Mouse (Mus musculus) stomach, embryonic 15.5 days (tissue): ENCODE data around the gene Mtfr1l. TPM values are rescaled to one million over a fixed set of nuclear protein-coding genes. Genes with fewer than 3 reads are reported as not detected.
"Not testable (repeated sequence)": the region's sequence is repeated elsewhere in the genome, so short reads cannot be mapped to it uniquely, and the experiment has no call there.

Source experiments
- ATAC-seq: fragments of 200-750 bp; cut with Nextera tagmentation; 2 replicates; pipeline ENCODE4 v1.8.0; 2017; ENCODE audit warnings: low read depth, moderate number of reproducible peaks, moderate TSS enrichment; ENCODE audit not compliant: insufficient read depth, low FRiP score
- H3K27ac ChIP-seq: fragments of 300-500 bp; sonication (generic); 2 replicates; pipeline ENCODE4 v1.5.1; 2015; ENCODE audit warnings: mild to moderate bottlenecking, inconsistent platforms
- H3K27me3 ChIP-seq: fragments of 300-500 bp; sonication (generic); replicated peaks from 2 replicates; pipeline ENCODE4 v1.6.1; 2015; ENCODE audit warnings: inconsistent platforms
- H3K36me3 ChIP-seq: fragments of 300-500 bp; sonication (generic); 2 replicates; pipeline ENCODE4 v1.6.1; 2015; ENCODE audit warnings: inconsistent platforms
- H3K4me1 ChIP-seq: fragments of 300-500 bp; sonication (generic); 2 replicates; pipeline ENCODE4 v1.6.1; 2015; ENCODE audit warnings: inconsistent platforms
- H3K4me2 ChIP-seq: fragments of 300-500 bp; sonication (generic); 2 replicates; pipeline ENCODE4 v1.6.1; 2015; ENCODE audit warnings: mild to moderate bottlenecking, inconsistent platforms
- H3K4me3 ChIP-seq: fragments of 300-500 bp; sonication (generic); replicated peaks from 2 replicates; pipeline ENCODE4 v1.5.1; 2015; ENCODE audit warnings: inconsistent platforms
- H3K9ac ChIP-seq: fragments of 300-500 bp; sonication (generic); 2 replicates; pipeline ENCODE4 v1.6.1; 2015; ENCODE audit warnings: inconsistent platforms
- H3K9me3 ChIP-seq: fragments of 300-500 bp; sonication (generic); 2 replicates; pipeline ENCODE4 v1.6.1; 2016; ENCODE audit warnings: inconsistent platforms
- WGBS: fragments of 180-500 bp; shearing (Covaris S2); methylation state at CpG from one replicate; pipeline ENCODE4 v1.1.7; 2015; 5-methylcytosine and 5-hydroxymethylcytosine counted together
- polyA plus RNA-seq: library from polyadenylated mRNA; unstranded; fragments of >200 nt; fragmentation: Nextera tagmentation; extraction: Ambion mirVana; gene quantifications from 2 replicates; pipeline ENCODE4 v1.2.1, GENCODE M21; 2015

The Mtfr1l gene
- polyA plus RNA-seq, 1 experiment from 2014 or later: 92.1 TPM

DNA sequence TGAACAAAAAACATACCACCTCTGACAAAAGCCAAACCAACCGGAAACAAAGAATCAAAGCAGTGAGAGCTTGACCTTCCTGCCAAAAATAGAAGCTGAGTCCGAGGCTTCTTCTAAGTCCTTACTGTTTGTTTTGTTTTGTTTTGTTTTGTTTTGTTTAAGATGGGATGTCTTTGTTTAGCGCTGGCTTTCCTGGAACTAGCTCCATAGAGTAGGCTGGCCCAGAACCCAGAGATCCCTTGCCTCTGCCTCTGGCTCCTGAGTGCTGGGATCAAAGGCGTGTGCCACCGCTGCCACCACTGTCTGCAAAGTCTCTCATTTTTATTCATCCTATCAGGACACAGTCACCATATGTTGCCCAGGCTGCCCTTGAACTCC is 39.7 kb downstream of the Mtfr1l start:
- Histone ChIP-seq H3K4me2 (no peak overlapping the region), H3K4me1 (peaks cover 26% of the 10 kb centered on the region), H3K36me3 (no peaks in the 10 kb centered on the region), H3K4me3 (no peak overlapping the region), H3K9me3 (no peaks in the 10 kb centered on the region), H3K27ac (no peak overlapping the region; the same call in 1 of the 2 replicates), H3K27me3 (no peaks in the 10 kb centered on the region), H3K9ac (no peak overlapping the region)
- ATAC-seq: no peak
- 63% methylated on average over 5 of the region's 5 CpGs for WGBS

DNA sequence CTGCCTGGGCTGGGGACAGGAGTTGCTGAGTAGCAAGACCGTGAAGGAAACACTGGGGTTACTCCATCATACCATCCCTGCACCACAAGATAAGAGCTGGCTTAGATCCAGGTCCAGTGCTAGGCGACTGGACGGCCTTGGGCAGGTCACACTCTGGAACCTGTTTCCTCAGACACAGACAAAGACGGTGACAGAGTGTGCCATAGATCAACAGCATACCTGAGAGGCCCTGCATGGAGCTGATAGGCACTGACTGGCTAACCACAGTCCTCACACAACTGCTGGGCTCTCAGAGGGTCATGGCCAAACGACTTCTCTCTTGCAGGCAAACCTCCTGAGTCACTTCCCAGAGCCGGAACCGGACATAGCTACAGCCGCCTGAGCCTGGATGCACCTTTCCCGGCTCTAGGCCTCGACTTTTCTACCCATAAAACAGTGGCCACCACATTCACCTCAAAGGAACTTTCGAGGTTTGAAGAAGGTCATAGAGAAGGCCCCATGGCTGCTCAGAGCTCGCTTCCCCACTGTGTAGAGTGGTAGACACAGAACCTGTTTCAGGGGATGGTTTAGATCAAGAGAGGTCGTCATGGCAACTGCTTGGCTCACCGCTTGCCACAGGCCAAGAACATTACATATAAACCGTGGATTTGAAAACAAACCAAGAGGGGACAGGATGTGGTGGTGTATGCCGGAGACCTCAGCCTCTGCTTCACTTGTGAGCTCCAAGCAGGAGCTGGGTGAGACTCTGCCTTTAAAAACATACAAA is 40.2 kb downstream of the Mtfr1l start:
- peak; percentile 66 for ATAC-seq
- peaks cover 26% of the 10 kb centered on the region for H3K4me1 ChIP-seq
- no peaks in the 10 kb centered on the region for H3K9me3 ChIP-seq
- H3K9ac ChIP-seq: no peak overlapping the region
- H3K36me3 ChIP-seq: no peaks in the 10 kb centered on the region
- H3K4me2 ChIP-seq: no peak overlapping the region
- peak overlapping the region; percentile 28; the same call in 1 of the 2 replicates for H3K27ac ChIP-seq
- H3K27me3 ChIP-seq: no peaks in the 10 kb centered on the region
- WGBS: 58% methylated on average over 16 of the region's 16 CpGs
- H3K4me3 ChIP-seq: no peak overlapping the region

DNA sequence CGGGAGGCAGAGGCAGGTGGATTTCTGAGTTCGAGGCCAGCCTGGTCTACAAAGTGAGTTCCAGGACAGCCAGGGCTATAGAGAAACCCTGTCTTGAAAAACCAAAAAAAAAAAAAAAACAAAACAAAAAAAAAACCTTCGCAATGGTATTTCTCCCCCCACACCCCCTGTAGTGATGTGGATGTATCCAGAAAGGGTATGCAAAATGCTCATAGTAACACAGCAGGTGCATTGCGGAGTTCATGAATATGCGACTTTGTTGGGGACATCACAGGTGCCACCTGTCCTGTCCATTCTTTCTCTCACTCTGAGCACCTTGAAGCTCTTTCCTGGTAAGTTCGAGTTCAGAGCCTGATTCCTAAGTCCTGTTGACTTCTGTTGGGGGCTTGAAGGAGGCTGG is 41.0 kb downstream of the Mtfr1l start:
- H3K27ac ChIP-seq, H3K4me2 ChIP-seq, H3K36me3 ChIP-seq, H3K27me3 ChIP-seq, H3K4me3 ChIP-seq, H3K9ac ChIP-seq, ATAC-seq, H3K9me3 ChIP-seq: not testable (repeated sequence)
- 90% methylated on average over 6 of the region's 6 CpGs for WGBS
- peaks cover 26% of the 10 kb centered on the region for H3K4me1 ChIP-seq

DNA sequence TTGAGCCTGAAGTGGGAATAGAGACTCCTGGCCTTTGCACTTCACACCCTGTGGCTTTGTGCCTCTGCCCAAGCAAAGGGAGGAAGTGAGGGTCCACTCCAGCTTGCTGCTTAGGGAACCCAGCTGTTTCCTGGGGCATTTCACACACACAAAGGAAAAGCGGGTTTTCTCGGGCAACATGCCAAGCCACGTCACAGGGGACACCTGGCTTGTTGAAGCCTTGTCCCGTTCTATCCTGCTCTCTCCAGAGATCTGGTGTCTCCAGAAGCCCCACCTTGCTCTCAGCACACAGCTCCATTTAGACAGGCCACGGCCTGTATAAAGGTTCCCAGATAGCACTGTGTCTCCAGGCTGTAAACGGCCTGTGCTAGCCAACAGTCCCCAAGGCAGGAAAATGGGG is 43.5 kb downstream of the Mtfr1l start:
- WGBS: 59% methylated on average over 6 of the region's 6 CpGs
- Histone ChIP-seq H3K36me3 (no peaks in the 10 kb centered on the region), H3K9ac (no peak overlapping the region), H3K27me3 (no peaks in the 10 kb centered on the region), H3K4me1 (peaks cover 16% of the 10 kb centered on the region), H3K4me2 (no peak overlapping the region), H3K27ac (no peak overlapping the region), H3K9me3 (no peaks in the 10 kb centered on the region), H3K4me3 (no peak overlapping the region)
- no peak for ATAC-seq

DNA sequence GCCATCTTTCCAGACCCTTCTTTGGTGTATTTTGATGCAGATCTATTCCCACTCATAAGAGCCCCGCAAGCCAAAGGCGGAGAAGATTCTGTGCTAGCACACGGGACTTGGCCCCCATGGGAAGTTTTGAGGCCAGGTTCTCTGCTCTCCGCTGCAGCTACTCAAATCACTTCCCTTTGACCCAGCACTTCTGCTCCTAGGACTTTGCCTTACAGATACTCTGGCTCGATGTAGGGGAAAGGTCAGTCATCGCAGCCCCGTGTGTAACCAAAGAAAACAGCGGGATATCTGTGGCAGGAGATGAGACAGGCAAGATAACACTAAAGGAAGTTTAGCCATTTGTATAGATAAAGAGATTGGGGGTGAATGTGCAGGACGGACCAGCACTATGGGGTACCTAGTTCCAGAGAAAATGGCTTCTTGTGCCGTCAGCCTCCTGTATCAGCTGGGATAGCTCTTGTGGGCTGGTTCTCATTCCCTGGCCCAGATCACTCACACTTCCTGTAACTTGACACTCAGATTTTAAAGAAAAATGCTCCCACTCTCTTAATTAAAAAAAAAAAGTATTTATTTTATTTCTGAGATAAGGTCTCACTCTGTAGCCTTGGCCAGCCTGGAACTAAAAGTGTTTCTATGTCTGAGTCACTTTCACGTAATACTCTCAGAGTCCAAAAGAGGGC is 45.1 kb downstream of the Mtfr1l start:
- 74% methylated on average over 11 of the region's 11 CpGs for WGBS
- Histone ChIP-seq H3K36me3 (no peaks in the 10 kb centered on the region), H3K9me3 (no peaks in the 10 kb centered on the region), H3K4me1 (peaks cover 7% of the 10 kb centered on the region; the same call in 1 of the 2 replicates), H3K4me2 (no peak overlapping the region), H3K9ac (no peak overlapping the region), H3K4me3 (no peak overlapping the region), H3K27me3 (no peaks in the 10 kb centered on the region), H3K27ac (no peak overlapping the region)
- no peak for ATAC-seq

DNA sequence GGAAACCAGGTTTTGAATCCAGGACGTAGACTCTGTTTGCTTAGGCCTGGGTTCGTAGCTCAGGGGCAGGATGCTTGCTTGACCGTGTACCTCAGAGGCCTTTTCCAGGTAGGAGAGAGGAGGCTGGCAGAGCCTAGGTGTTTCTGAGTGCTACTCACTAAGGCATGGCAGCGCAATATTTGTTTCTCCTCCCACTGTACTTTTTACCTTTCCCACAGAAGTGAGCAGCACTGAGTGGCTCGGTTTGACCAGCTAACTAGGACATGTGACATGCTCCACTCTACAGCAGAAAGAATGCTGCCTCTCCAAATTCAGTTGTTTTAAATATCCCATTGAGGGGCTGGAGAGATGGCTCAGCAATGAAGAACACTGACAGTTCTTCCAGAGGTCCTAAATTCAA is 47.0 kb downstream of the Mtfr1l start:
- no peak overlapping the region for H3K27ac ChIP-seq
- H3K27me3 ChIP-seq: no peaks in the 10 kb centered on the region
- no peaks in the 10 kb centered on the region for H3K9me3 ChIP-seq
- no peak for ATAC-seq
- no peak overlapping the region for H3K4me3 ChIP-seq
- no peak overlapping the region for H3K9ac ChIP-seq
- no peaks in the 10 kb centered on the region; the same call in 1 of the 2 replicates for H3K4me1 ChIP-seq
- no peak overlapping the region for H3K4me2 ChIP-seq
- 83% methylated on average over 5 of the region's 5 CpGs for WGBS
- no peaks in the 10 kb centered on the region for H3K36me3 ChIP-seq

DNA sequence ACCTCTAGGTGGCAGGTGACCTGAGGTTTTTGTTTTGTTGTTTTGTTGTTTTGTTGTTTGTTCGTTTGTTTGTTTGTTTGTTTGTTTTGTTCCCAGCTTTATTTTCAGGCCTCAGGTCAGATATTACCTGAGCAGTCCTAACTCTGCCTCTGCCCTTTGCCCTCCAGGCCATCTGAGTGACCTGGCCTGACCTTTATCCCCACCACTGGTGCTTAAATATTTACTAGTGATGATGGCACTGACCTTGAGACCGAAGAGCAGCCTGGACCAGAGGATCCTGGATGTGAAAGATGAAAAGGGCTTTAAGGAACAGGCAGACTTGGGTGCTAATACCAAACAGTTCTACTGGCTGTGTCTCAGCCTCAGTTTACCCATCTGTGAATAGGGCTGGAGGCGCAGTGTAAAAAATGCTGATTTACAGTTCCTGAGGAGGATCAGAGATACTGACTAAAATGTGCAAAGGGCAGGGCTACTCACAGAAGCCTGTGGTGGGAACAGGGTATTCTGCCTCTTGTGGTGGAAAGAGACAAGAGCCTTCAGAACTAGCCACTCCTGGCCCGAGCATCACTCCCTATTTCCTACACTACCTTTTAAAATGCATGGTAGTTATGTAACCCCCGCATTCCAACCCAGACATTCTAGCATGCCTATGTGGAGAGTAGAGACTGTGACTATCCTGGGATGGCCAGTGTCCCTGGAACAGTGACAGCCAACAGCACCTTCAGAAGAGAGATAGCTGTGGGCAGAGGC is 49.9 kb downstream of the Mtfr1l start:
- no peak overlapping the region for H3K27ac ChIP-seq
- H3K4me1 ChIP-seq: 0 out of 2 replicates have a peak, but pooled peaks cover 2% of the 10 kb centered on the region
- no peaks in the 10 kb centered on the region for H3K9me3 ChIP-seq
- no peaks in the 10 kb centered on the region for H3K27me3 ChIP-seq
- WGBS: 78% methylated on average over 5 of the region's 5 CpGs
- H3K9ac ChIP-seq: no peak overlapping the region
- ATAC-seq: no peak
- H3K4me2 ChIP-seq: no peak overlapping the region
- H3K4me3 ChIP-seq: no peak overlapping the region
- H3K36me3 ChIP-seq: no peaks in the 10 kb centered on the region

DNA sequence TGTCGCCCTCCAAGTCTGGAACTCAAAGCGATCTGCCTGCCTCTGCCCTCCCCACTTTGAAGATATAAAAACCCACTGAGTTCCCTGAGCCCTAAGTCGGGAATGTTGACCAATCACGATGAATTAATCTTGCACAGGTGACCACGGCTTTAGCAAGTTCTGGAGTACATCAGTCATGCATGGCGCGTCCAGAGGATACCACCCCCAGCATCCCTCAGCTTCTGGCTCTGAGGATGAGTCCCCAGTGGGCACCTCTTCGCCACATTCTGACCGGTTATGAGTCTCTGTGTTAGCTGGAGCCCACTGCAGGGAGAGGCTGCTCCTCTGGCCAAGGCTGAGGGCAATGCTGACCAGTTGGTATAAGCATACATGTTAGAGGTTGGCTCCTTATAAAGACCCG is 51.0 kb downstream of the Mtfr1l start:
- no peak overlapping the region for H3K4me2 ChIP-seq
- H3K27me3 ChIP-seq: no peaks in the 10 kb centered on the region
- WGBS: 78% methylated on average over 10 of the region's 10 CpGs
- H3K27ac ChIP-seq: no peak overlapping the region
- H3K4me1 ChIP-seq: 0 out of 2 replicates have a peak, but pooled peaks cover 2% of the 10 kb centered on the region
- H3K4me3 ChIP-seq: no peak overlapping the region
- H3K36me3 ChIP-seq: no peaks in the 10 kb centered on the region
- no peak for ATAC-seq
- no peaks in the 10 kb centered on the region for H3K9me3 ChIP-seq
- no peak overlapping the region for H3K9ac ChIP-seq

DNA sequence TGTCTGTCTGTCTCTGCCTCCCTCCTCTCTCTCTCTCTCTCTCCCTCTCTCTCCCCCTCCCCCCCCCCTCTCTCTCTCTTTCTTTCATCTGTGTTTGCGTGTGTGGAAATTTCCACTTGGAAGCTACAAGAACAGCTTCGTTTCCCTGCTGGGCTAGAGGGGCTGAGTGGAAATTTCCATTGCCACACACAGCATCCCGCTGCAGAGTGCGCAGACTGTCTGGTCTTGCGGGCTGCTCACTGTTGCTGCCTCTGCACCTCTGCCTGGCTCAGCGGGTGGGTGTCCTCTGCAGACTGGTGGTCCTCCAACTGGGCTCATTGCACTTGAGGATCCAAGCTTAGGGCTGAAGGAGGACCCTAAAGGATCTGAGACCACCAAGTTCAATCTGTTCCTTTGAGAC is 51.5 kb downstream of the Mtfr1l start:
- Histone ChIP-seq H3K36me3 (no peaks in the 10 kb centered on the region), H3K4me1 (0 out of 2 replicates have a peak, but pooled peaks cover 2% of the 10 kb centered on the region), H3K4me3 (no peak overlapping the region), H3K9ac (no peak overlapping the region), H3K27me3 (no peaks in the 10 kb centered on the region), H3K9me3 (no peaks in the 10 kb centered on the region), H3K4me2 (no peak overlapping the region), H3K27ac (no peak overlapping the region)
- WGBS: 38% methylated on average over 6 of the region's 6 CpGs
- no peak for ATAC-seq

DNA sequence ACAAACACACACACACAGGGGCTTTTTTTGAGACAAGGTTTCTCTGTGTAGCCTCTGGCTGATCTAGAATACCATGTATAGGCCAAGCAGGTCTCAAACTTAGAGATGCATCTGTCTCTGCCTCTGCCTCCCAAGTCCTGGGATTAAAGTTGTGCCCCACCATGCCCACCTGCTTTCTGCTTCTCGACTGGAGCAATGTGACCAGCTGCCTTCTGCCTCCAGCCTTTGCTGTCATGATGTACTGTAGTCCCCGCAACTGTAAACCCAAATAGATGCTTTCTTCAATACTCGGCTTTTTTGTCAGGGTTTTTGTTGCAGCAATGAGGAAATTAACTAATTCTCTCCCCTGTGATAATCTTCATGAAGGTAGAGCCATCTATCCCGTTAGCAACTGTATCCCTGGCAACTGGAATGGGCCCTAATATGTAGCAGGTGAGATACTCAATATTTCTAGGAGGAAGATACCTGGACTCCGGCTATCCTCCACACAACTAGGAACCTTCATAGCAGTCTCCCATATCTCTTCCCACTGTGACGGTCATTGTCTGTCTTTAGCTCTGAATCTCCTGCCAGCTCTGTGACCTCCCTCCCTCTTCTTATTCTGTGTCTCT is 52.0 kb downstream of the Mtfr1l start:
- WGBS: 62% methylated on average over 6 of the region's 6 CpGs
- 0 out of 2 replicates have a peak, but pooled peaks cover 2% of the 10 kb centered on the region for H3K4me1 ChIP-seq
- H3K4me3 ChIP-seq: no peak overlapping the region
- H3K9me3 ChIP-seq: no peaks in the 10 kb centered on the region
- H3K36me3 ChIP-seq: no peaks in the 10 kb centered on the region
- no peak overlapping the region for H3K9ac ChIP-seq
- no peak for ATAC-seq
- H3K27me3 ChIP-seq: no peaks in the 10 kb centered on the region
- no peak overlapping the region for H3K27ac ChIP-seq
- H3K4me2 ChIP-seq: no peak overlapping the region

DNA sequence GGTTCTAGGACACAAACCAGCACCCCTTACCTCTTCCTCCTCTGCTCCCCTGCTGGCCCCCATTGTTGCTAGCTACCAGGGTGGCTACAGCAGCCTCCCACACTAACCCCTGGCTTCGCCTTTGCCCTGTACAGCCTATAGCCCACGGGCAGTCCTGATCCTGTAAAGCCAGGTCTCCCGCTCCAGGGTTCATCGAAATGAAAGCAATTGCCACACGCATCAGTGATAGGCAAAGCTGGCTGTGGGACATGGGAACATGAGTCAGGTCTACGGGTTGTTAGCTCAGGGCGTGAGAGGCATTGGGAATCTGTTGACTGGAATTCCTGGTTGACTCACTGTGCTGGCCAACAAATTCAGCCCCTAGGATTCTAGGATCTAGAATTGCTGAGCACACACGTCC is 52.7 kb downstream of the Mtfr1l start:
- no peak for ATAC-seq
- WGBS: 63% methylated on average over 8 of the region's 8 CpGs
- 0 out of 2 replicates have a peak overlapping the region, but pooled peaks have one; percentile 13 for H3K4me2 ChIP-seq

More for the DNA sequence above, 52.7 kb downstream of the Mtfr1l start:
- Histone ChIP-seq H3K27me3 (no peaks in the 10 kb centered on the region), H3K27ac (no peak overlapping the region), H3K36me3 (no peaks in the 10 kb centered on the region), H3K9ac (no peak overlapping the region), H3K4me1 (0 out of 2 replicates have a peak, but pooled peaks cover 2% of the 10 kb centered on the region), H3K9me3 (no peaks in the 10 kb centered on the region), H3K4me3 (no peak overlapping the region)
